Mouse (Mus musculus) adipocyte (in vitro differentiated cells): ENCODE measurements at regions not wholly inside any gene's neighbourhood (a gene's known extent, or its start where the extent isn't known, plus 50 kb on each side); places are given as distances from the start of the nearest gene placed in this dataset.

Source experiments
- DNase-seq: peaks from one replicate; pipeline ENCODE4 v3.0.0-alpha.2; 2016; ENCODE audit warnings: low spot score

DNA sequence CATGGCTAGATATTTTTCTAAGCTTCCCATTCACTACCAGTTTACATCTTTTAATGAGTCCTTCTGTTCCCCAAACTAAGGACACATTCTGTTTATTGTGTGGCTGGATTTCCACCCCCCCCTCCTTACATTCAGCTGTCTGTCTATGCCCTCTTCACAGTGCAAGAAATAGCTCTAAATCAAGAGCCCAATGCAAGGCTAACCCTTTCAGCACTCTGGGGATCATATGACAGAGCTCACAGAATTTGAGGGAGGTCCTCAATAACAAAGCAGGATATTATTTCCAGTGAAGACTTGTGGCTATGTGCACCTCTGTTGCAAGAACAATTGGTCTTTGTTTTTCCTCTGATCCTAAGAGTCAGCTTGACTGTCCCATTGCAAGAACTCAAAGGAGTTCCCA lies 874.1 kb upstream of the Gje1 start:
- DNase-seq = no peak

DNA sequence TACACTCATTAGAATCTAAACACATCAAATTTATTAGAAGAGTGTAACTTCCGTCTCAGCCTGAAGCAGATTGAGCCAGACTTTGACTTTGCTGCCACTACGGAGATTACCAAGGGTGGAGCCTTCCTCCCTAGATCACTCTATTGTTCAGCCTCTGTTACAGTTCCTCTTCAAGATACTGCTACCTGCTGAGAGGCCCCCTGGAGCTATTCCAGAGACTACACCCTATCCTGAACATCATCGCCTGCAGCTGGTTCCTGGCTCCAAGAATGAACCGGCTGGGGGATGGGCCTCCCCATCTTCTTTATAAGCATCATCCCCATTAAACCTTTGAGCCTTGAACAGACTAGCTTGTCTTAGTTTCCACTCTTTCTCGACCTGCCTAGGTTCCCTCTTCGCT lies 868.1 kb upstream of the Gje1 start:
- no peak for DNase-seq

DNA sequence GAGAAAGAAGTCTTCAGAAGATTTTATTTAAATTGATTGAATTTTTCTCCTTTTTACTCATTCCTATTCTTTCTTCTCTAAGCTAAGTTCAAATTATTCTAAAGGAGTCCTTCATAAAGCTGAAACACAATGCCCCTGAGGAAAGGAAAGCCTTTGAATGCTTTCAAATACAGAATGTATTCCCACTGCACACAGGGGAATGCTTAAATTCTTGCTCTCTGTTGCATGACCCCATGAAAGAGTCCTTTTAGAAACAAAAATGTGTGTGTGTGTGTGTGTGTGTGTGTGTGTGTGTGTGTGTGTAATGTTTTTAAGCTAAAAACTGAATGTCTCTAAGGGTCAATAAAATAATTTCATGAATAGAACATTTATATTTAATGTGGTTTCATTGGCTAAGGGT lies 846.1 kb upstream of the Gje1 start:
- no peak for DNase-seq

- DNase-seq = no peak
Observed at GRCm38 (mm10) chr10:15553407-15554064, 835.5 kb upstream of the Gje1 start.

GRCm38 (mm10) chr10:15541797-15542350 lies 823.9 kb upstream of the Gje1 start:
- DNase-seq = peak; percentile 63

GRCm38 (mm10) chr10:15540780-15541426 lies 822.9 kb upstream of the Gje1 start:
- DNase-seq = no peak

DNA sequence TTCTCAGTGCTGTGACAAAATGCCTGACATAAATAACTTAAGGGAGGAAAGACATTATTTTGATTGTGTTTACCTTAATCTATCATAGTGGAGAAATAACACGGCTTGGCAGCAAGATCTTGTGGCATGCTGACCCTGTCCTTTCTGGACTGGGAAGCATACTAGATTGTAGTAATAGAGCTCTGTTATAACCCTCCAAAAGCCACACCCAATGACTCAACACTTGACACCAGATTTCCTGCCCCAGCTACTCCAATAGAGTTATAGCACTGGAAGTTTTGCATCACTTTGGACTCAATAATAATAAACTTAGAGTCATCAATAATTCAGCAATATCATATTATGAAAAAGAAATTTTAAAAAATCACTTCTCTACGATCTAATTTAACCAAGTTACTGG lies 818.0 kb upstream of the Gje1 start:
- DNase-seq = no peak

GRCm38 (mm10) chr10:15487367-15487766 lies 769.4 kb upstream of the Gje1 start:
- DNase-seq = no peak

- DNase-seq = no peak
Observed at GRCm38 (mm10) chr10:15443281-15443680, 725.3 kb upstream of the Gje1 start.

DNA sequence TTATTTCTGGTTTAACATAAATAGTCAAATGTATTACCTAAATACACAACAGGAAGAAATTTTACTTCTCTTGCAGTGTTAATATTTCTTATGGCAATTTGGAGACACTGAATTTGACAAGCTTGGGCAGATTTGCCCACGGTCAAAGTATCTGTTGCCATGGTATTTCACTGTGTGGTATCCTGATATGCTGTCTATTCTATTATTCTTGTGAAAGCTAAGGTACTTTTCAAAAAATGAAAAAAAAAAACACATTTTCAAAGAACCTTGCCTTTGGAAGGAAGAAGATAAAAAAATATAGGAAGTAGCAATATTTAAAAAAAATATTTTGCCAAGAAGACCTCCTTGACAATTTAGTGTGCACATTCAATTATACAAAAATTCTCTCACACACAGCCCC lies 723.2 kb upstream of the Gje1 start:
- no peak for DNase-seq

GRCm38 (mm10) chr10:15426746-15427145 lies 708.7 kb upstream of the Gje1 start:
- no peak for DNase-seq

DNA sequence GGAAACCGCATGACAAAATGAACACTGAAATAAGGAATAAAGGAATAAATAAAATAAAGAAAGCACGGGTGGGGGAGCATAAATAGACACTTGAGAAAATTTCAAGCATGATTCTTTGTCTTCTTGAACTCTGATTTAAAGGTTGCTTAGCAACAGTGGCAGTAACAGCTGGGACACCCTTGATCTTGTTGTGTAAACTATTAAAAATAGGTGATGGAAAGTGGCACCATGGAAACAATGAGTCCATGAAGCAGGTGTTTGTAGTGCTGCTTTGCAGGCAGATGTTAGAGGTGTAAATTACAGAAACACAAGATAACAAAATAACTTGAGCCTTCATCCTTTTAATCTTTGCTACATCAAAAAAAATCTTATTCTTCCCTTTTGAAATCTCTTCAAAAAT lies 688.2 kb upstream of the Gje1 start:
- DNase-seq = no peak

- no peak for DNase-seq
Observed at GRCm38 (mm10) chr10:15405706-15406105, 687.7 kb upstream of the Gje1 start.

DNA sequence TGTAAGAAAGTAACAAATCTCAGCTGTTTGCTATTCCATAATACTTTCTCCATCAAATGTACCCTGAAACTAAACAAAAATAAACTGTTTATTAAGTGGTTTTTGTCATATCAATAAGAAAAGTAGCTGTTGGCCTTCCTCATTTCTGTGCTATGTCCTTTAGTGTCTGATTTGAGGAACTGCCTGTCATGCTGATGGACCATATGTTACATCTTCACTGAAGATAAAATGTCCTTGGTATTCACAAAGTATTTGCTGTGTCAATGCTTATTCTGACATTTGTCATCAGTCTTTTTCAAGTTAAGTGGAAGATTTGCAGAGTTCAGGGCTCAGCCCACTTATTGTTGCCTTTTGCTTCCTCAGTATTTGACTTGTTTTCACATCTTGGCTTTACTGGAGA lies 682.0 kb upstream of the Gje1 start:
- DNase-seq = no peak

GRCm38 (mm10) chr10:15397114-15397513 lies 679.1 kb upstream of the Gje1 start:
- DNase-seq = peak; percentile 46

DNA sequence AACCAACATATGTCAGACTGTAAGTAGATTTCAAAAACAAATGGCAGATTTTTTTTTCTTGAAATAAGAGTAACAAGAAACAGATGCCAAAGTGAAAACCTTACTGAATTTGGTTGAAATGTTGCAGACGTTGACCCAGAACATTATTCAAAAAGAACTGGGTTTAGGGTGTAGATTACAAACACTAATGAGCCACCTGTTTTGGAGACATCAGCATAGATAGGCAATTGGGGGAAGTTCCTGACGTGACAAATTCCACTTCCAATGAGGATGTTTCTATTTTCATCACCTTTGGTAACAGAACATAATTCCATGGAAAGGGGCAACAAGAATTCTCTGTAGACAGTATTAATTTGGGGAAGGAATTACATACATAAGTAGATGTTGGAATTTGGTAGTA lies 677.3 kb upstream of the Gje1 start:
- no peak for DNase-seq

DNA sequence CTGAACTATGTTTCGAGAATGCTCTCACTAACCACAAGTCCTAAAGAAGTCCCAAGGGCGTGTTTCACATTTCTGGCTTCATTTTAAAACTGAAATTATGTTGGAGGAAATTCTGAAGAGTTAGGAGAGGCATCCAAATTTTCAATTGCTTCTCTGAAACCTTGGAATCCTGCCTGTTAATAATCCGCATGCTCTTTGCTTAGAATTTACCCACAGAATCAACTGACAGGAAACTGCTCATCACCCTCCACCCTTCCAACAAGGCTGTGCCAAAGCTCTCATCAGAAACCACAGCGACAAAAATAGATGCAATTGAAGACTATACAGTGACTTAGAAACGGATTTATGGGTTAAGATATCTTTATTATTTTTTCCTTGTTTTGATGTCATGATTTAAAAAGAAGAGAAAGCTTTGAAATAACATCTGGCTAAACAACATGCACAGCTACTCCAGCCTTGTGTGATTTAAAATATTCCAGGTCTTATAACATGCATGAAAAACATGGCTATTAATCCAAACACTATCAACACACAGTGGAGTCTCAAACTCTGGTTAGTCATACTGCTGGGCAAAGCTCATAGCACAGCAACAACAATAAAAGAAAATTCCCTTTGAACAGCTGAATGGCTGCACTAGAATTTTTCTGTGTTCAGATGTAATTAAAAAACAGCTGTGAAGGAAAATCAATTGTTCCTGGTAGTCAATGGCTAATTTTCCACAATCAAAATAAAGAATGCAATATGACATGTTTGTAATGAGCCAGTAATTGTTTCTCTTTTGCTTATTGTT lies 674.2 kb upstream of the Gje1 start:
- peak; percentile 79 for DNase-seq

DNA sequence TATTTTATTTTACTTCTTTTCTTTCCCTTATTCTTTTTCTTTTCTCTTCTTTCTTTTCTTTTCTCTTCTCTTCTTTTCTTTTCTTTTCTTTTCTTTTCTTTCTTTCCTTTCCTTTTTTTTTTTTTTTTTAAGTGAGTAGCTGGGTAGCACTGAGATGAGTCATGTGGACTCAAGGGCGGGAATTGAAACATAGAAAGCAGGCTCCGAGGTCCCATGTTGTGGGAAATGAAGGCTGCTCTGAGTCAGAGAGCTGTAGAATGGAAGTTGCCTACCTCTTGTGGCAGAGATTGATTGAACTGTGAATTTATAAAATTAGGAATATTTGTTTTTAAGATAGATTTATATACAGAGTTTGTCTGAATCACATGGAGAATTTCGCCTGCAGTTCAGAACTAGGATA lies 655.6 kb upstream of the Gje1 start:
- DNase-seq = no peak
